Mouse (Mus musculus) lung, embryonic 14.5 days (tissue): ENCODE measurements around the gene Thsd7a. TPM values are rescaled to one million over a fixed set of nuclear protein-coding genes. Genes with fewer than 3 reads are reported as not detected.

Experiments used
- ATAC-seq: fragments of 200-750 bp; cut with Nextera tagmentation; 2 replicates; pipeline ENCODE4 v1.8.0; 2017; ENCODE audit warnings: mild to moderate bottlenecking, moderate TSS enrichment, moderate library complexity; ENCODE audit not compliant: insufficient read depth
- DNase-seq: peaks from one replicate; pipeline ENCODE4 v3.0.0-alpha.2; 2015
- H3K27ac ChIP-seq: fragments of 300-500 bp; sonication (generic); 2 replicates; pipeline ENCODE4 v1.5.1; 2014; ENCODE audit warnings: low read depth, mild to moderate bottlenecking, moderate library complexity
- H3K27me3 ChIP-seq: fragments of 300-500 bp; sonication (generic); 2 replicates; pipeline ENCODE4 v1.6.1; 2014; ENCODE audit warnings: low read length, control low read depth; ENCODE audit not compliant: insufficient read depth
- H3K36me3 ChIP-seq: fragments of 300-500 bp; sonication (generic); 2 replicates; pipeline ENCODE4 v1.6.1; 2014; ENCODE audit warnings: control low read depth; ENCODE audit not compliant: insufficient read depth
- H3K4me1 ChIP-seq: fragments of 300-500 bp; sonication (generic); 2 replicates; pipeline ENCODE4 v1.6.1; 2014; ENCODE audit warnings: antibody characterized with exemption, control low read depth; ENCODE audit not compliant: insufficient read depth
- H3K4me2 ChIP-seq: fragments of 300-500 bp; sonication (generic); 2 replicates; pipeline ENCODE4 v1.6.1; 2014; ENCODE audit warnings: mild to moderate bottlenecking
- H3K4me3 ChIP-seq: fragments of 300-500 bp; sonication (generic); 2 replicates; pipeline ENCODE4 v1.5.1; 2014; ENCODE audit warnings: low read depth, low read length
- H3K9ac ChIP-seq: fragments of 300-500 bp; sonication (generic); 2 replicates; pipeline ENCODE4 v1.6.1; 2014
- H3K9me3 ChIP-seq: fragments of 300-500 bp; sonication (generic); 2 replicates; pipeline ENCODE4 v1.6.1; 2016; ENCODE audit warnings: low read depth, low read length, control low read depth
- CTCF ChIP-seq: IDR thresholded peaks from 2 replicates; pipeline ENCODE4 v1.5.1; 2016; ENCODE audit warnings: antibody characterized with exemption, low read depth
- WGBS: fragments of 180-500 bp; shearing (Covaris S2); extraction: QIAGEN DNeasy Blood & Tissue Kit; methylation state at CpG from one replicate; pipeline ENCODE4 v1.1.7; 2014; 5-methylcytosine and 5-hydroxymethylcytosine counted together
- polyA plus RNA-seq: library from polyadenylated mRNA; unstranded; fragments of >200 nt; fragmentation: Nextera tagmentation; extraction: Ambion mirVana; gene quantifications from 2 replicates; pipeline ENCODE4 v1.2.1, GENCODE M21; 2014

Thsd7a gene
- polyA plus RNA-seq, 1 experiment from 2014 or later, result 1.3 TPM

- Histone ChIP-seq H3K9me3 (no peaks in the 10 kb centered on the region), H3K27ac (no peak overlapping the region), H3K27me3 (no peaks in the 10 kb centered on the region), H3K4me1 (no peaks in the 10 kb centered on the region), H3K9ac (no peak overlapping the region), H3K4me2 (no peak overlapping the region), H3K4me3 (no peak overlapping the region), H3K36me3 (no peaks in the 10 kb centered on the region)
- no peak for TF ChIP-seq CTCF
- DNase-seq (no peak), ATAC-seq (no peak)
- 70% methylated on average over 4 of the region's 4 CpGs for WGBS
Observed at GRCm38 (mm10) chr6:12550054-12550655, 199.1 kb downstream of the Thsd7a start.

DNA sequence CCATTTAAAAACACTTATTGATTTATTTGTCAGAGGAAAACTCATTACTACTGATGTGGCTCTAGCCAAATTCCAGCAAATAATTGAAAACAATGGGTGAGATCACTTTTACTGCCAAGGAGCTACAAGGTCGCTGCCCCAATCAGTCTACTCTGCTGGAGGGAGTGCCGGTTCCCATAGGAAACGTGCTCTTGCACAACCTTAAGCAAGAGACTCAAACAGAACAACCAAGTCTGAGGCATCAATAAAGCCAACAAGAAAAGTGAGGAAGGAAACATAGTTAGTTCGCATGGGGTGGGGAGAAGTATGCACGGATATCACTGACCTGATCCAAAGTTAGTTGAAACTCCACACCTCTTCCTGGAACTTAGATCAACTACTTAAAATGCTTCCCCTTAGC, 205.1 kb downstream of the Thsd7a start:
- Histone ChIP-seq H3K27me3 (no peaks in the 10 kb centered on the region), H3K4me2 (no peak overlapping the region), H3K36me3 (no peaks in the 10 kb centered on the region), H3K4me3 (no peak overlapping the region), H3K9ac (no peak overlapping the region), H3K27ac (no peak overlapping the region), H3K4me1 (no peaks in the 10 kb centered on the region), H3K9me3 (no peaks in the 10 kb centered on the region)
- TF ChIP-seq CTCF, result no peak
- peak; percentile 26 for DNase-seq
- 53% methylated on average over 5 of the region's 5 CpGs for WGBS
- no peak for ATAC-seq

GRCm38 (mm10) chr6:12542496-12542895, 206.7 kb downstream of the Thsd7a start:
- WGBS, result 66% methylated on average over 3 of the region's 3 CpGs
- Histone ChIP-seq H3K27ac (no peak overlapping the region), H3K36me3 (no peaks in the 10 kb centered on the region), H3K9me3 (no peaks in the 10 kb centered on the region), H3K27me3 (no peaks in the 10 kb centered on the region), H3K4me1 (no peaks in the 10 kb centered on the region), H3K9ac (no peak overlapping the region), H3K4me2 (no peak overlapping the region), H3K4me3 (no peak overlapping the region)
- DNase-seq (no peak), ATAC-seq (no peak)
- TF ChIP-seq CTCF, result no peak

DNA sequence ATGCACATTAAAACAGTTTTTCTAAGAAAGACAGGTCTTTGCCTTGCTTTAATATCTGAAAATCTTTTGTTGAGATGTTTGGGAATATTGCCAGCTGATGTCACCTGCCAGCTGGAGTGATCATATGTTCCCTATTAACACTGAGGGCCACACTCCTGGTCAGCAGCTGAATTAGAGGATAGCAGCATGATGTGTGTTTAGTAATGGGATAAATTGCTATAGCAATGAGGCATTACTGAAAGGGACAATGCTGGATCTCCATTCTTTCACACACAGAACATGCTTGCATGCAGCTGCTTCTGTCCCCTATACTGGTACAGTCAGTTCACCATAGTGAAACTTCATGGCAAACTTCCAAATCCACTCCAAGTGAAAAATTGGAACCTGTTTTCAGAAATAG, 230.1 kb downstream of the Thsd7a start:
- TF ChIP-seq CTCF, result no peak
- H3K27me3 ChIP-seq, result no peaks in the 10 kb centered on the region
- H3K4me2 ChIP-seq, result no peak overlapping the region
- no peak overlapping the region for H3K4me3 ChIP-seq
- no peak overlapping the region for H3K27ac ChIP-seq
- H3K4me1 ChIP-seq, result no peaks in the 10 kb centered on the region
- DNase-seq, result no peak
- no peaks in the 10 kb centered on the region for H3K9me3 ChIP-seq
- ATAC-seq, result no peak
- H3K9ac ChIP-seq, result no peak overlapping the region
- H3K36me3 ChIP-seq, result no peaks in the 10 kb centered on the region

DNA sequence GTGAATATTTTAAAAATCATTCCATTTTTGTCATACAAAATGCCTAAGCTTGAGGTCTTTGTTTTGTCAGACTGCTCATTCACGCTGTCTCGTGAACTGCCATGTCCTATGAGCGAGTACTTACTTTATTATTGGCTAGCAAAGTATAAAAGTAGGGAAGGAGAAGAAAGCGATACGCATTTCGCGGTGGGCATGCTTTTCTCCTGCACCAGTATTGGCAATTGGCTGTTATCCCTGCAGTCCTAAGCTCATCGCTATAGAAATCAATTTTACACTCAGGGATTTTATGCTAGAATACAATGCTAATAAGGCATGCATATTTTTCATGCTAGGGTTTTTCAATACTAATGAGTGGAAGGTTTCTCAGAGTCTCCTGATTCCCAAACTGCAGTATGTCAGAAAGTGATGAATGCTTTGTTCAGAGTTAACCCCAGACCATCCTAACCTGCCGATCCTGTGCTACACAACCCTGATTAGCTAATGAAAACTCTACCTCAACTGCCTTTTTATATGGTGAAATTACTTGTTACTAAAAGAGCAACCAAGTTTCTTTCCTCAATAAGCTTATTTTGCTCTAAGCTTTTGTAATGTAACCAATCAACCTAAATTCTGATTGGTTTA, 230.8 kb downstream of the Thsd7a start:
- WGBS, result 83% methylated on average over 9 of the region's 9 CpGs
- ATAC-seq (no peak), DNase-seq (no peak)
- Histone ChIP-seq H3K9ac (no peak overlapping the region), H3K4me3 (no peak overlapping the region), H3K27ac (no peak overlapping the region), H3K9me3 (no peaks in the 10 kb centered on the region), H3K27me3 (no peaks in the 10 kb centered on the region), H3K4me2 (no peak overlapping the region), H3K4me1 (no peaks in the 10 kb centered on the region), H3K36me3 (no peaks in the 10 kb centered on the region)
- TF ChIP-seq CTCF, result no peak

DNA sequence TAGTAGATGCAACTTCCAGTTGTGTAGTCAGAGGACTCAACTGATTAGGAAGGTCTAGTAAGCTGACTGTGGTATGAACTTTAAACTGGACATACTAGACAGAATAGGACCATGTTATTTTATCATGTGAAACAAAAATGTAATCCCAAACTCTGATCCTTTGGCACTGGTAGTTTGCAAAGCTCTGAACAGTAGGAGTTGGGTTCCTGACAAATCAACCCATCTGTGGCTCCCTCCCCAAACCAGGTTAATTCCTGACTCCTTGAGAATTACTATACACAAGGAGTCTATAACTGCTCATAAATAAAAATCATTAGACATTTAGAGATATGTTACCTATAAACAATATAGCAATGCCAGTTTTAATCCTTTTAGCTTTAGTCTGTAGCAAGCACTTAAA, 231.5 kb downstream of the Thsd7a start:
- Histone ChIP-seq H3K4me1 (no peaks in the 10 kb centered on the region), H3K27me3 (no peaks in the 10 kb centered on the region), H3K36me3 (no peaks in the 10 kb centered on the region), H3K4me3 (no peak overlapping the region), H3K27ac (no peak overlapping the region), H3K9me3 (no peaks in the 10 kb centered on the region), H3K9ac (no peak overlapping the region), H3K4me2 (no peak overlapping the region)
- ATAC-seq (no peak), DNase-seq (no peak)
- TF ChIP-seq CTCF, result no peak

DNA sequence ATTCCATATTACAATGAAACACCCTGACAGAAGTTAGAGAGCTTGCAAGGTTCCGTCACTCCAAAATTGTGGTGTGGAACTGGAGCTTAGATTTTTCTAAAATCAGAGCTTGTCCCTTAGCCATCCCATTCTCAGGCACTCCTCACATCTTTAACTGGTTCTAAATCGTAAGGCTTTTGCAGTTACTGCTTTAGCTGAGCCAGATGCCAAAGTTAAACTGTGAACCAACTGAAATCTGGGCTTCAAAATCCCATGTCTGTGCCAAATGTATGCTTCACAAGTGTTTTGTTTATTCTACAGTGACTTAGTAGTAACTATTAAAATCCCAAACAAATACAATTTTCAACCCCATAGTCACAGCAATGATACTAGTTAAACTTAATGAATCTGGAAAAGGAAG, 242.3 kb downstream of the Thsd7a start:
- no peaks in the 10 kb centered on the region for H3K4me1 ChIP-seq
- no peaks in the 10 kb centered on the region for H3K36me3 ChIP-seq
- no peak overlapping the region for H3K4me3 ChIP-seq
- WGBS, result 59% methylated on average over 2 of the region's 2 CpGs
- H3K4me2 ChIP-seq, result no peak overlapping the region
- H3K9ac ChIP-seq, result no peak overlapping the region
- H3K27me3 ChIP-seq, result no peaks in the 10 kb centered on the region
- no peak overlapping the region for H3K27ac ChIP-seq
- peak; percentile 65 for DNase-seq
- no peak for TF ChIP-seq CTCF
- peak; percentile 56; the same call in 1 of the 2 replicates for ATAC-seq
- H3K9me3 ChIP-seq, result no peaks in the 10 kb centered on the region

- Histone ChIP-seq H3K27me3 (no peaks in the 10 kb centered on the region), H3K4me1 (no peaks in the 10 kb centered on the region), H3K9me3 (no peaks in the 10 kb centered on the region), H3K4me3 (no peak overlapping the region), H3K36me3 (no peaks in the 10 kb centered on the region), H3K4me2 (no peak overlapping the region), H3K27ac (no peak overlapping the region), H3K9ac (no peak overlapping the region)
- DNase-seq, result no peak
- ATAC-seq, result no peak
- TF ChIP-seq CTCF, result no peak
- WGBS, result 81% methylated on average over 7 of the region's 7 CpGs
Observed at GRCm38 (mm10) chr6:12503867-12504266, 245.3 kb downstream of the Thsd7a start.
